Mouse (Mus musculus) liver, embryonic 15.5 days (tissue): ENCODE measurements around the gene Col18a1. TPM values are rescaled to one million over a fixed set of nuclear protein-coding genes. Genes with fewer than 3 reads are reported as not detected.

Source experiments
- ATAC-seq: fragments of 200-750 bp; cut with Nextera tagmentation; 2 replicates; pipeline ENCODE4 v1.8.0; 2017; ENCODE audit warnings: moderate number of reproducible peaks, mild to moderate bottlenecking, moderate library complexity; ENCODE audit not compliant: insufficient read depth
- H3K27ac ChIP-seq: fragments of 300-500 bp; sonication (generic); replicated peaks from 2 replicates; pipeline ENCODE4 v1.5.1; 2015; ENCODE audit warnings: mild to moderate bottlenecking, inconsistent platforms
- H3K27me3 ChIP-seq: fragments of 300-500 bp; sonication (generic); 2 replicates; pipeline ENCODE4 v1.6.1; 2015; ENCODE audit warnings: mild to moderate bottlenecking, inconsistent platforms
- H3K36me3 ChIP-seq: fragments of 300-500 bp; sonication (generic); replicated peaks from 2 replicates; pipeline ENCODE4 v1.6.1; 2015; ENCODE audit warnings: moderate library complexity, mild to moderate bottlenecking, inconsistent platforms
- H3K4me1 ChIP-seq: fragments of 300-500 bp; sonication (generic); replicated peaks from 2 replicates; pipeline ENCODE4 v1.6.1; 2015; ENCODE audit warnings: inconsistent platforms
- H3K4me2 ChIP-seq: fragments of 300-500 bp; sonication (generic); 2 replicates; pipeline ENCODE4 v1.6.1; 2015; ENCODE audit warnings: moderate library complexity, mild to moderate bottlenecking, inconsistent platforms
- H3K4me3 ChIP-seq: fragments of 300-500 bp; sonication (generic); replicated peaks from 2 replicates; pipeline ENCODE4 v1.5.1; 2015; ENCODE audit warnings: mild to moderate bottlenecking, inconsistent platforms
- H3K9ac ChIP-seq: fragments of 300-500 bp; sonication (generic); 2 replicates; pipeline ENCODE4 v1.6.1; 2015; ENCODE audit warnings: moderate library complexity, mild to moderate bottlenecking, inconsistent platforms
- H3K9me3 ChIP-seq: fragments of 300-500 bp; sonication (generic); replicated peaks from 2 replicates; pipeline ENCODE4 v1.6.1; 2016; ENCODE audit warnings: inconsistent platforms
- WGBS: fragments of 180-500 bp; shearing (Covaris S2); methylation state at CpG from one replicate; pipeline ENCODE4 v1.1.7; 2015; ENCODE audit warnings: mixed read lengths; ENCODE audit not compliant: insufficient replicate concordance; 5-methylcytosine and 5-hydroxymethylcytosine counted together
- polyA plus RNA-seq: library from polyadenylated mRNA; unstranded; fragments of >200 nt; fragmentation: Nextera tagmentation; extraction: Ambion mirVana; gene quantifications from 2 replicates; pipeline ENCODE4 v1.2.1, GENCODE M21; 2015

Gene Col18a1
- polyA plus RNA-seq, 1 experiment from 2014 or later, result 66.0 TPM

DNA sequence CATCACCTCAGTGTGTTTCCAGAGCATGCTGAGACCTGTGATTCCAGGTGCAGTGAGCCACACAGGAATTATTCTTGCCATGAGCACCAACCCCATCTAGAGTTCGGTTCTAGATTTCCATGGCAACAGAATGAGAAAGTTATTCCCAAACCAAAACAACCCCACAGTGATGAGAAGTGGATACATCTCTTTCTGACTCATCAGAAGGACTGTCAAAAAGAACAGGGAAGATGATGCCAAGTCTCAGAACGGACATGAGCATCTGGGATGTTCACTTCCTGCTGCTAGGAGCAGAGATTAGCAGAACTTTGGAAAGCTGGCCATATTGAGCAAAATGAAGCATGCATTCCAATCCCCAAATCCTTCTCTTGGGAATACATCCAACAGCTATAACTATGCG, 13.8 kb upstream of the Col18a1 start:
- Histone ChIP-seq H3K27me3 (peaks cover 9% of the 10 kb centered on the region; the same call in 1 of the 2 replicates), H3K27ac (no peak overlapping the region), H3K9ac (no peak overlapping the region), H3K36me3 (no peaks in the 10 kb centered on the region), H3K4me3 (no peak overlapping the region), H3K4me2 (no peak overlapping the region), H3K9me3 (no peaks in the 10 kb centered on the region), H3K4me1 (no peaks in the 10 kb centered on the region)
- ATAC-seq, result no peak
- 67% methylated on average over 3 of the region's 3 CpGs for WGBS

DNA sequence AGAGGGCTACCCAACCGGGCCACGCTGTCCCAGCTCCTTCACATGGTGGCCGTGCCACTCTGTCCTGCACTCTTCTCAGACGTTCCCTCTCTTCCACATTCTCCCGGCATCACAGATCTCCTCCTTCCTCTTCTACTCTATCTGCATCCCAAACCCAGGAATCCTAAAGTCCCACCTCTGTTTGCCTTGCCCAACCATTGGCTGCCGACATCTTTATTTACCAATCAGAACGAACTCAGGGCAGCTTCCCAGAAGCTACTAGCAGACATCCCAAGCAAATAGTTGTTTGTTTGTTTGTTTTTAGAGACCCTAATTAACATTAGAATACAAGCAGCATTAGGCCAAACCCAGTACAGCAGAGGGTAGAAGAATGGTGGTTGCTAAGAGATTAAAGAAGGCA, 12.3 kb upstream of the Col18a1 start:
- Histone ChIP-seq H3K27me3 (peaks cover 9% of the 10 kb centered on the region; the same call in 1 of the 2 replicates), H3K27ac (no peak overlapping the region), H3K9me3 (no peaks in the 10 kb centered on the region), H3K9ac (no peak overlapping the region), H3K4me3 (no peak overlapping the region), H3K36me3 (no peaks in the 10 kb centered on the region), H3K4me1 (no peaks in the 10 kb centered on the region), H3K4me2 (no peak overlapping the region)
- ATAC-seq, result no peak
- WGBS, result 71% methylated on average over 7 of the region's 7 CpGs

DNA sequence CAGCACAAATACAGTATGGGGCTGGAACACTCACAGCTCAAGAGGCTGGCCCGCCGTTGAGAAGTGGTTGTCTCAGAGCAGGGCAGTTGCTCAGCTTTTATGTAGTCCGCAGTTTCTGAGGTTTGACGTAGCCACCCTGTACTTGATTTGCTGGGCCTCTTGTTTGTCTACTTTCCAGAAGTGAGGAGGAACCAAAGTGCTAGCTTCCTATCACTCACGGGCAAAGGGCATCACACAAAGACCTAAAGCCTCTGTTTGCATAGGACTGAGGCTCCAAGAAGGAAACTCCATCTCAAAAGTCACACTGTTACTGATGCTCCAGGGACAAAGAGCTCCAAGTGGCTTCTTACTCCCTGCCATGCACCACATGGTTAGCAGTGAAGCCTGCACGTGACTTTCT, 4.1 kb upstream of the Col18a1 start:
- Histone ChIP-seq H3K4me2 (no peak overlapping the region), H3K4me1 (peaks cover 13% of the 10 kb centered on the region), H3K9ac (no peak overlapping the region), H3K4me3 (no peak overlapping the region), H3K27me3 (peaks cover 42% of the 10 kb centered on the region), H3K9me3 (no peaks in the 10 kb centered on the region), H3K36me3 (no peaks in the 10 kb centered on the region), H3K27ac (no peak overlapping the region)
- ATAC-seq, result no peak
- 70% methylated on average over 6 of the region's 6 CpGs for WGBS

DNA sequence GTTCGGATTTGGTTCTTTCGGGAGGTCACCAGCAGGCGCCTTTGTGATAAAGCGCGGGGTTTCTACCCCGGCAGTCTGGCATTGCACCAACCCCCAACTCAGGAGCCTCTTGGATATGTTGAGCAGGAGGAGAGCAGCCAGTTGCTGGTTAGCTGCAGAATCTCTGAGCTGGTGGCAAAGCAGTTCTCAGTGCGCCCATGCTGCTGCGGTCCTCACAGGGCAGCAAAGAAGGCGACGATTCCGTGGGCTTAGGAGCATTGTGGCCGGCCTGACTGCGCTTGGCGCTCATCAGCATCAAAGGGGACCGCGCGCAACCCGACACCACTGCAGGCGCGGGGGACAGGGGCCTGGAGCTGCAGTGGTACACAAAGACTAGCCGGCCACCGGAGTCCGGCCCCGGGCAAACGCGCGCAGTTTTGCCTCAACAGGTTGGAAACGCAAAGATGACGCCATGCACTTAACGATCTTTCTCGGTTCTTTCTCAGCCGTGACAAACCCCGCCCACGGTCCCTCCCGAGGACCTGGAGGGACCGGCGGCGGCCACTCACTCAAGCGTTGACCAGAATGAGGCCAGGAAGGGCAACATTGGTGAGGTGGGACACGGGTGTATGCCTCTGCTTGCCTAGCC, 916 bp downstream of the Col18a1 start:
- Histone ChIP-seq H3K9ac (no peak overlapping the region; the same call in 1 of the 2 replicates), H3K27me3 (peaks cover 64% of the 10 kb centered on the region), H3K9me3 (no peaks in the 10 kb centered on the region), H3K4me1 (peaks cover 26% of the 10 kb centered on the region), H3K36me3 (no peaks in the 10 kb centered on the region), H3K4me3 (peak overlapping the region; percentile 48), H3K4me2 (peak overlapping the region; percentile 77), H3K27ac (no peak overlapping the region)
- WGBS, result 1% methylated on average over 40 of the region's 40 CpGs
- ATAC-seq, result no peak

DNA sequence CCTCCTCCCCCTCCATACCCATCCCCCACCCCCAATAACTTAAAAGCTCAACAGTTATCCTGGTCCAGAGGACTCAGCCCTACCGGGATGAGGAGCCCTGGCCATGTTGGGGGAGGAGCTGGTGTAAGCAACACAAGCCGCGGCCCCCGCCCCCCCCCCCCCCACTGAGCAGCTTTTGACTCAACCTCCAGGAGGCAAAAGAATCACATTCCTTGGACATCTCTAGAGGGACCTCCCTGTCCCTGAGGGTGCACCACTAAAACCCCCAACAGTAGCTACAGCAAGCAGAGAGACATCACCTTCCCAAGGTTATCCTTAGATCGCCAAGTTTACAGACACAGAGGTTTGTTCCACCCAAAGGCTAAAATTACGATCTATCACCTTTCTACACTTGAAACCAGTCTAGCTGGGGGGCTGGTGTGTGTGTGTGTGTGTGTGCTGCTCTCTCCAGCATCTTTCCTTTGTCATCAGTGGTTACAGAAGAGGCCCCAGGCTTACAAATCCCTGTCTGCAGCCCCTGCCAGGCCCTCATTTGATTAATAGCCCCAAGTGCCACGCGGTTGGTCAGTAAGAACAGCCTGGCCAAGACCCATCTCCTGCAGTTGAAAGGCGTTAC, 1.8 kb downstream of the Col18a1 start:
- Histone ChIP-seq H3K4me2 (no peak overlapping the region), H3K27ac (no peak overlapping the region), H3K4me3 (no peak overlapping the region), H3K36me3 (no peaks in the 10 kb centered on the region), H3K4me1 (peaks cover 35% of the 10 kb centered on the region), H3K9me3 (no peaks in the 10 kb centered on the region), H3K27me3 (peaks cover 64% of the 10 kb centered on the region), H3K9ac (no peak overlapping the region)
- 37% methylated on average over 9 of the region's 9 CpGs for WGBS
- no peak for ATAC-seq

DNA sequence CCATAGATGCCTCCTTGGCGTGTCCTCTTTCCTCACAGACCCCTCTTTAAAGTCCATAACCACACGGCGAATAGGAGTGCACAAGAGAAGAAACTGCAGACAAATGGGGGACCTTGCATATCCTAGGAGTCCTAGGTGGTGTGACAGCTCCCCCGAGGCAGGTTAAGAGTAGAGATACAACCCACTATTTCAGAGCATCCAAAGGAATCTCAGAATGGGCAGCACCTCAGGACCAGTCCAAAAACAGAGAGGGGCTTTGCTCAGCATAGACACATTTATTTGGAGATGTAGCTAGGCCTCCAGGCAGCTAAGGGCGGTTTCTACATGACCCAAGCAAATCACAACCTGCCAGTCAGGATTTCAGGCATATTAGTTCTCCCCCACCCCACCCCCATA, 2.3 kb downstream of the Col18a1 start:
- Histone ChIP-seq H3K9ac (no peak overlapping the region), H3K27me3 (peaks cover 64% of the 10 kb centered on the region), H3K36me3 (no peaks in the 10 kb centered on the region), H3K4me1 (peaks cover 40% of the 10 kb centered on the region), H3K4me2 (no peak overlapping the region), H3K27ac (no peak overlapping the region), H3K4me3 (no peak overlapping the region), H3K9me3 (no peaks in the 10 kb centered on the region)
- WGBS, result 51% methylated on average over 5 of the region's 5 CpGs
- ATAC-seq, result no peak

DNA sequence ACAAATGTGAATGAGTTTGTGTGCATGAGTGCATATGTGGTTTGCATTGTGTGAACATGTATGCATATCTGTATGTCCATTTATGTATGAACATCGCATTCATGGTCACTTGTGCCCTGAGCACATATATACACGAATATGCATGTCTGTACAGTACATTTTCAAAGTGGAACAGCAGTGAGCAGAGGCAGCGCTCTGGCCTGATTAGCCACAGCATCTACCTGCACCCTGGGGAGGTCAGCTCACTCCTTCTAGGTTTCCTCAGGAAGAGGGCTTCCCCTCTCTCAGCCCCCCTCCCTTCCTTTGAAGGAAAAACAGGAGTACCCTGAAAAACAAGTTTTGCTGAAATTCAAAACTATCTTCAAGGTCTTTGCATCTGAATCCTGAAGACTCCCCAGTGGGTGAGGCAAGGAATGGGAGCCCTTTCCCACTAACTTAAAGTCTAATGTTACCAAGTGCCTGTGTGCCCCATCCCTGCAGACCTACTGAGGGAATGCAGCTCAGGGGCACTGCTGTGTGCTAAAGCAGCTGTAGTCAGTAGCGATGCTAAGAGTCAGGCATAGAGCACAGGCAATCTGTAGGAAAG, 2.9 kb downstream of the Col18a1 start:
- H3K9me3 ChIP-seq, result no peaks in the 10 kb centered on the region
- no peak for ATAC-seq
- no peak overlapping the region for H3K4me2 ChIP-seq
- H3K27ac ChIP-seq, result no peak overlapping the region
- WGBS, result 75% methylated on average over 4 of the region's 4 CpGs
- H3K27me3 ChIP-seq, result peaks cover 59% of the 10 kb centered on the region
- H3K36me3 ChIP-seq, result no peaks in the 10 kb centered on the region
- H3K4me1 ChIP-seq, result peaks cover 45% of the 10 kb centered on the region
- no peak overlapping the region for H3K4me3 ChIP-seq
- no peak overlapping the region for H3K9ac ChIP-seq

DNA sequence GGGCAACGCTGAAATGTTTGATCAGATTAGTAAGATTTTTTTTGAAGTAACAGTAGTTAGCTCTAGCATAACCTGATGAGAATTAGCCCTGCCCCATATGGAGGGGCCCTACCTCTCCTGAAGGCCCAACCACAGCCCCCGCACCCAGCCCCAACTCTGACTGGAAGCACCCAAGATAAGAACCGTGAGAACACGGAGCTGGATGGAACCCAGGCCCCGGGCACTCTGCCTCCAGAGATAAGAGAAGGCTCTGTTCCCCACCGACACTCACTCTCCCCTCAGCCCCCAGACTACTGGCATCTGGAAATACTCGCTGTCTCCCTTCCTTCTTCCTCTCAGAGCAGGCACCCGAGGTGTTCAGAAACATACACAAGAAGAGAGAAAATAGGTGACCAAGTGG, 6.8 kb downstream of the Col18a1 start:
- H3K4me2 ChIP-seq, result peak overlapping the region; percentile 52
- peak overlapping the region; percentile 75; the same call in 1 of the 2 replicates for H3K27ac ChIP-seq
- peaks cover 49% of the 10 kb centered on the region for H3K4me1 ChIP-seq
- H3K4me3 ChIP-seq, result no peak overlapping the region; the same call in 1 of the 2 replicates
- H3K9ac ChIP-seq, result peak overlapping the region; percentile 21; the same call in 1 of the 2 replicates
- H3K36me3 ChIP-seq, result no peaks in the 10 kb centered on the region
- H3K27me3 ChIP-seq, result peaks cover 20% of the 10 kb centered on the region
- H3K9me3 ChIP-seq, result no peaks in the 10 kb centered on the region
- 9% methylated on average over 8 of the region's 8 CpGs for WGBS
- peak; percentile 92 for ATAC-seq

DNA sequence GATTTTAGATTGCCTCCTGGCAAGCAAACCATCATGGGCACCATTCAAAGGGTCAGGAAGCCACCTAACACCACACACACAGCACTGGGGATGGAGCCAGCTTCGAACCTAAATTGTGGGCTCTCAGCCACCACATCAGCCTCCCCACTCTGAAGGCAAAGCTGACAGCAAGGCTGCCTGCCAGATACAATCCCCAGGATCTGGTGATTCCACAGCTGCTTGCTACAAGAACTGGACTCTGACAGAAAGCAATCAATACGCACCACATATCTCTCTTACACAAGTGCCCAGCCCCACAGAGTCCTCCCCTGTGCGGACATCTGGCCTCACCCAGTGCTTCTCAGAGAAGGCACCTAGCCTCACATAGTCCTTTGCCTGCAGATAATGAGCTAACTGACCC, 7.4 kb downstream of the Col18a1 start:
- peak; percentile 80 for ATAC-seq
- Histone ChIP-seq H3K9me3 (no peaks in the 10 kb centered on the region), H3K4me3 (no peak overlapping the region), H3K36me3 (no peaks in the 10 kb centered on the region), H3K27ac (peak overlapping the region; percentile 75), H3K27me3 (peaks cover 13% of the 10 kb centered on the region), H3K4me1 (peaks cover 53% of the 10 kb centered on the region), H3K4me2 (peak overlapping the region; percentile 52), H3K9ac (peak overlapping the region; percentile 21; the same call in 1 of the 2 replicates)
- WGBS, result 14% methylated on average over 3 of the region's 3 CpGs

DNA sequence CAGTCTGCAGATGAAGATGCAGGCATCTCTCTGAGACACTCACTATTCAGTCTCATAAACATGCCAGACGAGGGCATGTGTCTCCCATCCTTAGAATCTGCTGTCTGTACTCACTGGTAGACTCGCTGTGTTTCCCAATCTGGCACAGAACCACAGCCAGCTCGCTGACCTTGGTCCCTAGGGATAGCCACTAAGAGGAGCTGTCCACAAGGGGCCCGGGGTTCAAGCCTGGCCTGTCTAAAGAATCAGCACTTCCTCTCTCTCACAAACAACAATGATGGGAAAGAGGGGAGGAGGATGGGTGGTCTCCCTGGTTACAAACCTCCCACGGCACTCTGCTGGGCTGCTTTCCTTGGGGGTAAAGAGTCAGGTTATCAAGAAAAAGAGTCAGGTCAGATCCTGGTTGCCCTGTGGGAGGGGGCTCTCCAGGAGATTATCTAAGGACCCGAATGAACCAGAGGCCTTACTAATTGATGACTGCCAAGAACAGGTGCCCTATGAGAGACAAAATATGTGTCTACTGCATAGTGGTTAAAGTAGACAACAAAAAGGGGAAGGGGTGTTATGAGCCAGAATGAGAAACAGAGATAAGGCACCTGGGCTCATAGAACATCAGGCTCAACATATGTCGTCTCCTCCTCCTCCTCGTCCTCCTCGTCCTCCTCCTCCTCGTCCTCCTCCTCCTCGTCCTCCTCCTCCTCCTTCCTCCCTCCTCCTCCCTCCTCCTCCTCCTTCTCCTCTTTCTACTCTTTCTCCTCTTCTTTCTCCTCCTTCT, 8.9 kb downstream of the Col18a1 start:
- no peak overlapping the region for H3K4me3 ChIP-seq
- H3K27me3 ChIP-seq, result peaks cover 5% of the 10 kb centered on the region; the same call in 1 of the 2 replicates
- H3K36me3 ChIP-seq, result no peaks in the 10 kb centered on the region
- H3K9me3 ChIP-seq, result no peaks in the 10 kb centered on the region
- 0 out of 2 replicates have a peak overlapping the region, but pooled peaks have one; percentile 75 for H3K27ac ChIP-seq
- ATAC-seq, result no peak
- WGBS, result 18% methylated on average over 11 of the region's 11 CpGs
- peaks cover 55% of the 10 kb centered on the region for H3K4me1 ChIP-seq
- no peak overlapping the region for H3K4me2 ChIP-seq
- H3K9ac ChIP-seq, result no peak overlapping the region

DNA sequence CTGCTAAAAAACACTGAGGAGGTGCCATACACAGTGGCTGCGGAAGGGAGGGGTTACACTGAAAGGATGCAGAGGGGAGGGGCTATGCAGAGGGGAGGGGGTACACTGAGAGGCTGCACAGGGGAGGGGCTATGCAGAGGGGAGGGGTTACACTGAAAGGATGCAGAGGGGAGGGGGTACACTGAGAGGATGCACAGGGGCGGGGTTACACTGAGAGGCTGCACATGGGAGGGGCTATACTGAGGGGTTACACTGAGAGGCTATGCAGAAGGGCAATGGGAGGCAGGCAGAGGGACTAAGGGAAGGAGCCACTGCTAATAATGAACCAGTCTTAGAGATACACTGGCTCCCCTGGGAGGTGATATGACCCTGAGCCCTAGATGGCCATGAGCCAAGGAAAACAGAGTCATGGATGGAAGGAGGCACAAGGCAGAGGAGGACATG, 14.1 kb downstream of the Col18a1 start:
- WGBS, result 73% methylated on average over 2 of the region's 2 CpGs
- Histone ChIP-seq H3K4me1 (peaks cover 26% of the 10 kb centered on the region), H3K36me3 (no peaks in the 10 kb centered on the region), H3K4me2 (no peak overlapping the region), H3K27ac (no peak overlapping the region), H3K4me3 (no peak overlapping the region), H3K9ac (no peak overlapping the region), H3K27me3 (no peaks in the 10 kb centered on the region; the same call in 1 of the 2 replicates), H3K9me3 (no peaks in the 10 kb centered on the region)
- ATAC-seq, result no peak
